Mouse (Mus musculus) heart, postnatal 4 days (tissue): ENCODE data around the gene Snap23. TPM values are rescaled to one million over a fixed set of nuclear protein-coding genes. Genes with fewer than 3 reads are reported as not detected.

Source experiments
- DNase-seq: peaks from one replicate; pipeline ENCODE4 v3.0.0; 2021
- total RNA-seq, 2 experiments: library from RNA; stranded (reverse); gene quantifications; 2 replicates each; pipeline ENCODE4 v1.2.3; 2021

Snap23 gene
- total RNA-seq, 2 experiments from 2014 or later, result 41.5 to 47.7 TPM

DNA sequence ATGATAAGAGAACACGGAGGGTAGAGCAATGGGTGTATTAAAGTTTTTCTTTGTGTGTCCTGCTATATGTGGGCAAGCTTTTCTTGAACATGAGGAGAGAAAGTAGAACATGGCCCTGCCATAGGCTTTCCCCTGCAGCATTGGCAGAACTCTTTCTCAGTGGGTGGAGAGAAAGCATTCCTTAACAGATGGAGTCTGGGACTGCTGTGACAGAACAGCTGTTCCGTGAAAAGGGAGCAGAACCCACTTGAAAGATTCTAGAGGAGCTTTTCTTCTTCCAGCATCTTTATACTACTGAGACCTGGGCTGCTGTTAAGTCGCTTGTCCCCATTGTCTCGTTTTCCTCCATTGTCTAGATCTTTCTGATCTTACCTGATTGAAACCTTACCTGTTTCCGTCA, 22.3 kb downstream of the Snap23 start:
- no peak for DNase-seq

DNA sequence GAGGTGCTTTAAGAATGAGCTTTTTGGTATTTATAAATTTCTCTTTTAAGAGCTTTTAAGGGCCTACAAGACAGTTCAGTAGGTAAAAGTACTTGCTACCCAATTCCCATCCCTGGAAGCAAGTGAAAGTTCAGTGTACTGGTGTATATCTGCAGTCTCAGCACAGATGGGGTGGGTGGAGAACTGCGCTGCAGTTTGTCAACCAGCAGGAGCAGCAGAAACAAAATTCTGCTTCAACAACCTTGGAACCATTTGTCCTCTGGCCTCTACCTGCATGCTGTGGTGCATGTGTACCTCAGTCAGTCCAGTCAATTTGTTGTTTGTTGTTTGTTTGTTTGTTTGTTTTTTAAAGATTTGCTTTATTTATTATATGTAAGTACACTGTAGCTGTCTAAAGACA, 24.8 kb downstream of the Snap23 start:
- no peak for DNase-seq

DNA sequence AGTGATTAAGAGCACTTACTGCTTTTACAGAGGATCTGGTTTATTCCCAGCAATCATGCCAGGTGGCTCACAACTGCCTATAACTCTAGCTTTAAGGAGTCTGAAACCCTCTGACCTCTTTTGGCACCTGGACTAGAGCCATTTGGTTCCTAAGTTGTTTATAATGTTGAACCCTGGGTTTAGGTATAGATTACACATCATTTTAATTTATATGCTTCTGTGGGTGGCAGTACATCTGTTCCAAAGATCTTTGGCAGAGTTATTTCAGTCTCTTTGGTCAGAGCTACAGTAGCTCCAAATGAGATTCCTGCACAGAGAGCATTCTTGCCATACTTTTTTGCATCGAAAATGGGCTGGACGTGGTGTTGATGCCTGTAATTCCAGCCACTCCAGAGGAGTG, 30.3 kb downstream of the Snap23 start:
- DNase-seq, result no peak

DNA sequence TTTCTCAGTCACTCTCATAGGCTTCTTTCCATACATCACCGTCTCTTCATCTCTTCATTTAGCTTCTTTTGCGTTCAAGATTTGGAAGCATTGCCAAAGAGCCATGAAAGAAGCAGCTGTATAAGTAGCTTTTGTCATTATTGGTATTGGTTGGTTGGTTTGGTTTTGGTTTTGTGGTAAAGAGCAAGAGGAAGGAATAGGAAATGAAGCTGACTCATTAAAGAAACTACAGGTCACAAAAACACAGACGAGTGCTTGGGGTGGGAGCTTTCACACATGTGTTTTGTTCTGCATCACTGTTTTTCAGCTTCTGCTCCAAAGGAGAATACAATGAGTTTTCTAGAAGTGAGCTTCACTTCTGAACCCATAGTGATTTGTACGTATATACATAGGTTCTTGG, 32.0 kb downstream of the Snap23 start:
- no peak for DNase-seq

DNA sequence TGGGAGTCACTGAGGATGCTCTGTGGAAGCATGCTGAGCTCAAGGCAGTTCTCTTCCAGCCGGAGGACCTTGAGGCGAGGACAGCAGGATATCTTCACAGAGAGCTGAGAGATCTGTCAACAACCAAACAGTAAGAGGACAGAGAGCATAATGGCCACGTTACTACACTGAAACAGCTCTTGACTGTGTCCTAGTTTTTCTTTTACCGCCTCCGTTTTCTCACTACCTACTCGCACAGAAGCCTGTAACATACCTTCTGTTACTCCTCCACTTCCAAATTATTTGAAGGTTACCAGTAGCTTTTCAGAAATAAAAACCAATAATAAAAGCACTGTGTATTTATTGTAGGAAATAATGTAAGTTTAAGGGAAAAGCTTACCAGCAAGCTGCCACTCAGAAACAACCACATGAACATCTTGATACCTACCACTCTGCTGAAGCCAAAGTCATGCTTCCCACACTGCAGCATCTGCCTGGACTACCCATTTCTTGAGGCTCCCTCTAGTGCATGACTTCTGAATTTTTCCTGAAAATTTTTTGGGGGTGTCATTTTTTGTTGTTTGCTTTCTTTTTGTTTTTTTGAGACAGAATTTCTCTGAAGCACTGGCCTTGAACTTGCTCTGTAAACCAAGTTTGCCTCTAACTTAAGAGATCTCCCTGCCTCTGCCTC, 38.7 kb downstream of the Snap23 start:
- DNase-seq, result no peak

DNA sequence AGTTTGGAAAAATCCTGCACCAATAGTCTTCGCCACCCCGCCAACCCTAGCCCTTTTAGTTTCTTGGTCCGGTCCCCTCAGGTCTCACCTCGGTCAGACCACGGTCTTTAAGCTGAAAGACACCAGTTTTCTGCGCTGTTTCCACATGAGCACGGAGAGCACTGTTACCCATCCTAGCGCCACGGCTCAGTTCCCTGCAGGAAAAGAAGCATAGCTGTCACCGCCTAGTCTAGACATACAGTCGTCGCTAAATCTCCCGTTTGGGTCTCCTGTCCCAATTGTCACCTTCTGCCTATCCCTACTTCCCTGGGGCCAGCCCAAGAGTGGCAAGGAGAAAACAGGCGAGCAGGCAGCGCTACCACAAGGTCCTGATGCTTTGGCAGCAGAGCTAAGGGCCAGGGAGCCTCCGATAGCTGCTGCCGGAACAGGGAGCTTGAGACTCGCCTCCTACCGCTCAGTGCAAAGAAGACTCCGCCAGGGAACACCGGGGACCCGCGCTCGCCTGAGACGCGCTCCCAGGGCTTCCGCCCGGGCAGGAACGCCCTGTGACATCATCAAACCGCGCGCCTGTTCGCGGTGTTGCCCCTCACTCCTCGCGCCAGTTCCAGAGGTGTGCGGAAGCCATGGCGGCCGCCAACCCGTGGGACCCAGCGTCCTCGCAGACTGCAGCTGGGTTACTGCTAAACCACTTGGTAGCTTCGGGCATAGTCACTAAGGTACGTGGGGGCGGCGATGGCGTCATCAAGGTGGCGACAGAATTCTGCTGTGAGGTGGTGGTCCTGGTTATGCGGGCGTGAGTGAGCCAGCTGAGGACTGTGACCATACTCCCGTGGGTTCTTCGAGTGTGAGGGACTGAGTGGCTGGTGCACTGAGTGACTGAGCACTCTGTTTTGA, 41.6 kb downstream of the Snap23 start, which contains the start of the genes Haus2 and Lrrc57:
Gene Haus2 (plus strand): TSS at position 554 of the 894 bp plus-strand sequence.
Gene Lrrc57 (minus strand): TSS at position 691 of the 894 bp plus-strand sequence.
- peak; percentile 95 for DNase-seq

DNA sequence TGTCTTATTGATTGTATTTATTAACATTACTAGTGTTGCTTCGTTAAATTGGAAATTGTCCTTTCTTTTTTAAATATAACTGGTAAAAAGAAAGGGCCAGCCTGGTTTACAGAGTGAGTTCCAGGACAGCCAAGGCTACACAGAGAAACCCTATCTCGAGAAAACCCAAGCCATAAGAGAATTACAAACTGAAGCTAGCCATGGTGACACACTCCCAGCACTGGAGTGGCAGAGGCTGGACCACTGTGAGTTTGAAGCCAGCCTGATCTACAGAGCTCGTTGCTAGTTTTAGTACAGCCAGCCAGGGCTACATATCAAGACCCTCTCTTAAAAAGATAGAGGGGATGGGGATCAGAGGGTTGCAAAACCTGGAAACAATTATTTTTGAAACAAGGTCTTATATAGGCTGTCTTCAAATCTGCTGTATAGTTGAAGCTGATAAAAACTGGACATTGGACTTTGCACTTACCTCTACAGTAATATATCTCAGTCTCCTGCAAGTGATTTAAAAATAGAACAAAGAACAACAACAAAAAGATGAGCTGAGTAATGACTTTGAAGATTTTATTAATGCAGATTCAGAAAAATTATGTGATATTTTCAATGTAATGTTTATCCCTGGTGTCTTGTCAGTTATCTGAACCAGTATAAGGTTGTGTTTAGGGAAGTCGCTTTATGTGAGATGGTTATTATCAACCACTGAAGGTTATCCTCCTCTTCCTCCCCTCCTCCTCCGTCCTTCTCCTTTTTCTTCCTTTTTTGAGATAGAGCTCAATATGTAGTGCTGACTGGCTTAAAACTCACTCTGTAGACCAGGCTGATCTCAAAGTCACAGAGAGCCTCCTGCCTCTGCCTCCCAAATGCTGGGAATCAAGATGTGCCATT, 49.0 kb downstream of the Snap23 start:
- no peak for DNase-seq

DNA sequence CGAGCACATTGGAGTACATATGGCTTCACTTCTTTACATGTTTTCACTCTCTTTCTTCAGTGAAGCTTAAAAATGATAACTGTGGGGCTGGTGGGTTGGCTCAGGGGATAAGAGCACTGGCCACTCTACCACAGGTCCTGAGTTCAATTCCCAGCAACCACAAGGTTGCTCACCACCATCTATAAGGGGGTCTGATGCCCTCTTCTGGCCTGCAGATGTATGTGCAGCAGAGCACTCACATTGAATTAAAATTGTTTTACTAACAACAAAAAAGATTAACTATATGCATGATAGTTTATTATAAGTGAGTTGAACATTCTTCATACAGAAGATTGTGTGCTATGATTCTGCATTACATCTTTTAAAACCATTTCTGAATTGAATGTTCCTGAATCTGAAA, 52.1 kb downstream of the Snap23 start:
- DNase-seq, result no peak

DNA sequence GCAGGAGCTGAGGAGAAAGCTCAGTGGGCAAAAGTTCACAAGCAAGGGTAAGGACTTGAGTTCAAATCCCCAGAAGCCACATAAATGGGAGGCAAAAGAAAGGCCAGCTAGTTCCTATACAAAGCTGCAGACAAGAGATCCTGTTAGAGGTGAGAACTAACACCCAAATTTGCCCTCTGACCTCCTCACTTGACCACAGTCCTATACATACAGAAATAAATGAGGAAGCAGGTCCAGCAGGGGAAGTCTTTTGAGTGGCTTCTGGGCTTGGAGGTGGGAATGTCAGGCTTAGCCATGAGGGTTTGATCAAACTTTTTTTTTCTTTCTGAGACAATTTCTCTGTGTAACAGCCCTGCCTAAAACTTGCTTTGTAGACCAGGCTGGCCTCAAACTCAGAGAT, 55.4 kb downstream of the Snap23 start:
- no peak for DNase-seq

DNA sequence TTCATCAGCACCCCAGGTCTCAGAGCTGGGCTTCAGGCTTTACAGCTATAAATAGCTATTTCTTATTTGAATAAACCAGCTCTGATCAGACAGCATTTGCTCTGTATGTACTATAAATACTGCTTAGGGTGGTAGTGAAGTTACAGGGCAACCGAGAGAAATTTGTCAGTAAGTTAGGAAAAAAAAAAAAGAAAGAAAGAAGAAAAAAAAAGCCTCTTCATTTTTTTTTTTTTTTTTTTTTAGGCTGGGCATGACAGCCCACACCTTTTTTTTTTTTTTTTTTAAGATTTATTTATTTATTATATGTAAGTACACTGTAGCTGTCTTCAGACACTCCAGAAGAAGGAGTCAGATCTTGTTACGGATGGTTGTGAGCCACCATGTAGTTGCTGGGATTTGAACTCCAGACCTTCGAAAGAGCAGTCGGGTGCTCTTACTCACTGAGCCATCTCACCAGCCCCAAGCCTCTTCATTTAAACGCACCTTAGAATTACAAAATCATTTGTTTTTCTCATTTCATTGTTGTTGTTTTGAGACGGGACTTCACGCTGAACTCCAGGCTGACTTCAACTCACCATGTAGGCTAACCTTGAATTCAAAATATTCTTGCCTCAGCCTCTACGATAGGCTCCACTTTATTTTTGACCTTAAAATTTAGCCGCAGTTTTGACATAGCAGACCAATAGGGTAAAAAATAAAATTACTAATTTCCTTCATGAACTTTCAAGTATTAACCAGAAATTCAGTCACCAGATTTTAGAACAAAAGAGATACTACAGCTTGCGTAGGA, 60.8 kb downstream of the Snap23 start:
- DNase-seq, result no peak

DNA sequence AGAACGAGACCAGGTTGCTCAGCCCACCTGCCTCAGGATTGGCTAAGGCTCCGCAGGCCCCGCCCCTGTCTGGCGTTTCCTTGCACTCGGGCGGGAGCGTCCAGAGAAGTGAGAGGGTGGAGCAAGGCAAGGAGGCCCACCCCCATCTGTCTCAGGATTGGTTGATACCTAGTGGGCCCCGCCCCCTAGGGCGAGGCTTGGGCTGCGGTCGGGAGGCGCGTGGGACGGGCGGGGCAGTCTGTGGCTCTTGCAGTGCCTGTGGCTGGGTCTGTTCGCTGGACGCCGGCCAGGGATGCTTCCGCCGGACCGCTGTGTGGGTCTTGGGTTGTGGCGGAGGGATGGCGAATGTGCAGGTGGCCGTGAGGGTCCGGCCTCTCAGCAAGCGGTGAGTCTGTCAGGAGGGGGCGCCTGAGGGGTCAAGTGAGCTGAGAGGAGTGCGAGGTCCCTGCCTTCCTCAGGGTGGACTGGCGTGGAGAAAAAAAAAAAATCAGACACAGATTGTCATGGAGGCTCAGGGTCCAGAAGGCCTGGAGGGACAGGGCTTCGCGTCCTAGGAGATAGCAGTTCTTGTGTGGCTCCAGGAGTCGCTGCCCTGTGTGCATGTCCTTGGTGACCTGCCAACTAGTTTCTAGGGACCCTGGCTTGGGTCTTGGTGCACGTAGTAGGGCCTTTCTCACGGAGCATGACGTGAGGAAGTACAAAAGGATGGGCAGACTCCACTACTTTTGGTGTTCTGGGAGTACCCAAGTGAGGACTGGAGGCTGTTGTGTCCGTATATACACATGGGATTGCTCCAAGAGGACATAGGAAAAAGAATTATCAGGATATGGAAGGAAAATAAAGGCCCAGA, 61.6 kb downstream of the Snap23 start, which contains the start of gene Stard9:
Gene Stard9 (plus strand): TSS at position 236 of the 850 bp plus-strand sequence.
- peak; percentile 98 for DNase-seq

DNA sequence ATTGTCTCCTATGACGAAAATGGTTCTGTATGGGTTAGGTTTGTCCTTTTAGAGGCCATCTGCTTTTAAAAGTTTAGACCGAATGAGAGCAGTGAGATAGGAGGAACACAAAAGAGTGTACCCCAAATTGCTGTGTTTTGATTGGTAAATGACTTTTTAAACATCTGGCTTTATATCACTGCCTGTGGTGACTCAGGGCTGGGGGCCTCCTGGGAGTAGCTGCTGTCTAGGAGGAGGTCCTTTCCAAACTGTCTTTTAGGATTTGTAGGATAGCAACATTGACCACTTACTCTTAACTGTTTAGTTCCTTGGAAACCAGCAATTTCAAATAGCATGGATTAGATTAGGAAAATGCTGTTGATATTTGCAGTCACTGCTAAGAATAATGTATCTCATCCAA, 62.8 kb downstream of the Snap23 start:
- peak; percentile 49 for DNase-seq

DNA sequence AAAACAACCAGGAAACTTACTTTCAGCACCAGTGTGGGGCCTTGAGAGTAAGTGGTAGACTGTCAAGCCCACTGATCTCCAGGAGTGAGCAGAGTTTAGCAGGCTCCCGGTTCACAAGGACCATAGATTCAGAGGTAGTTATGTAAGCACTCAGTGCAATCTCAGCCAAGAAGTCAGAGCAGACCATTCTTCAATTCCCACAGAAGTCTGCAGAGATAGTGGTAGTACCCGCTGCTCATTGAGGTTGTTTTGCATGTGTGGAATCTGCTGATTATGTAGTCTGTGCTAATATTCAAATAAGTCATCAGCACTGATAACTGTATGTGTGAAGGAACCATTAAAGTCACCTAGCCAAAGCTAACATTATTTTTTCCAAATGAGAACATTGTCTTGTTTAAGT, 63.2 kb downstream of the Snap23 start:
- no peak for DNase-seq

DNA sequence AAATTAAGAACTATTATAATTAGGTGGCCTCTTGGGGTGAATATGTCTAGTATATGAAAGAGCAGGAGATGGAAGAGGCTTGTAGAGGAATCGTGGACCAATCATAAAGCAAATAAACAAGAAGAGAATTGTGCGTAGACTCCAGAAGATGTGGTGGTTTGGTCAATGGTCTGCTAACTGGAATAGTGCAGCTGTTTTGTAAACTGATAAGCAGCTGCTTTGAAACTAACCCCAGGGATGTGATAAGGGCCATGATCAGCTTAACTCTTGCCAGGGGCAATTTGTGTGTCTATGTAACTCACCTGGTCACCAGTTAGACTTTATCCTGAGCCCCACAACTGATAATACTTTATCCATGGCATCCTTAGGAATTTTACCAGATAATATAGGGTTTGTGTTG, 64.0 kb downstream of the Snap23 start:
- no peak for DNase-seq

DNA sequence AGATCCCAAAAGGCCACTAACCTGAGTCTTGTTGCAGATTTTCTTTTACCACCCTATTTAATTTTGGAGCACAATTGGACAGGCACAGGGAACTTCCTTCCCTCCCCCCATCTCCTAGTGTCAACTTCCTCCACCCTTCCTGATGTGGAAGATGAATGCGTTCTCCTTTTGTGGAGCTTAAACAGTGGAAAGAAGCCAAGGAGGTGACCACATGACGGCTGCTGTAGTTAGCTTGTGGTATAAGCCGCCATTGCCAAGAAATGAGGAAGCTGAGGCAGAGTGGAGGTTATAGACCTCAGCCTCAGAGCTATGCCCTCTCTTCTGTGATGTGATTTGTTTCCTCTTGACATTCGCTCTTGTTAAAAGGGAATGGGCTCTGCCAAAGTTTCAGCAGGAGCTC, 64.5 kb downstream of the Snap23 start:
- no peak for DNase-seq

DNA sequence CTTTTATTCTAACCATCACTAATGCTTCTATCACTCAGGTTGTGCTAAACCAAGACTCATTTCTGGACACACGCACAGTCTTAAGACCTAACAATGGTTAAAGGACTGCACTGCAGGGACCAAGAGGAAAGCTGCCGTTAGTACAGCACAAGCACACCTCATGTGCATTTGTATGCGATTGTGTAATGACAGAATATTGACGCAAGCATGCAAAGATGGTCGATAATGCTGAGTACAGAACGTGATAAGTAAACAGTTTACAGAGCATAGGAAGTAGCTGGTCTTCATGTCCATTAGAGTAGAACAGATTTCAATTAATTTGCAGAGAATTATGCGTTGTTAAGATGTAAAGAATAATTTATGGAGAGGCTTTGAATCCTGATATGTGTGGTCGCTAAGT, 73.4 kb downstream of the Snap23 start:
- no peak for DNase-seq

DNA sequence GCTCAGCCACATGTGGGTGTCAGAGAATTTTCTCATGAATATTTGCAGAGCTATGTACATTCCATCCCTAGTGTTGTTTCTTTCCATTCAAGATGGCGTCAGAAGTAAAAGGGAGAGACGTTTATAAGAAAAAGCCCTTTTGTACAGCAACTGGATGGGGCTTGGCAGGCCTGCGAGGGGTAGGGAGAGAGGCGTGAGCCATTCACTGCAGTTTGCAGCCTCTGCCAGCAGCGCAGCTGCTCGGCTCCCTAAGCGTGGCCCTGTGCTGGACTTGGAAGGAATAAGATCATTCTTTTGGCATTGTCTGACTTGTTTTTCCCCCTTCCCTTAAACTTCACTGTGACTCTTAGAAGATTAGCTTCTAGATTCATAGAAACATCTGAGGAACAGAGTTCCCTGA, 76.4 kb downstream of the Snap23 start:
- DNase-seq, result peak; percentile 72

DNA sequence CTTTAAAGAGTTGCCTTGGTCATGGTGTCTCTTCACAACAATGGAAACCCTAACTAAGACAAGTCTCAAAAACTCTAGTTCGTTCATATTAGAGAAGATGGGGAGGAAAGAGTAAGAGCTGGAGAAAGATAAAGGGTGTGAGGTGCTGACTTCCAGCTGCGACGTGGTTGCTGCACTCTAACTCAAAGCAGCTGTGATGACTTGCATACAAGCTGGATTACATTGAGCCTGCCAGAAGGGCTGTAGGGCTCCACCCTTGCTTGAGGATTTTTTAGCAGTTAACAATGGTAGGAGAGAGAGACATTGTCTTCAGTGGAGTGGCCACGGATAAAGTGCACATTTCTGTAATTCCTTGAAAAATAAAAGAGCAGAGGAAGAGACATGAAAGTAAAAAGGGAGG, 79.3 kb downstream of the Snap23 start:
- peak; percentile 53 for DNase-seq
